Mouse (Mus musculus) hindbrain, embryonic 13.5 days (tissue): Measurements from ENCODE around the gene Ywhab. TPM values are rescaled to one million over a fixed set of nuclear protein-coding genes. Genes with fewer than 3 reads are reported as not detected.

Experiments
- ATAC-seq: fragments of 200-750 bp; cut with Nextera tagmentation; 2 replicates; pipeline ENCODE4 v1.8.0; 2017; ENCODE audit warnings: moderate TSS enrichment; ENCODE audit not compliant: low FRiP score
- H3K27ac ChIP-seq: fragments of 300-500 bp; sonication (generic); 2 replicates; pipeline ENCODE4 v1.5.1; 2015; ENCODE audit warnings: inconsistent platforms, mild to moderate bottlenecking, moderate library complexity
- H3K27me3 ChIP-seq: fragments of 300-500 bp; sonication (generic); 2 replicates; pipeline ENCODE4 v1.6.1; 2015; ENCODE audit warnings: mild to moderate bottlenecking, inconsistent platforms
- H3K36me3 ChIP-seq: fragments of 300-500 bp; sonication (generic); 2 replicates; pipeline ENCODE4 v1.6.1; 2015; ENCODE audit warnings: mild to moderate bottlenecking, inconsistent platforms
- H3K4me1 ChIP-seq: fragments of 300-500 bp; sonication (generic); replicated peaks from 2 replicates; pipeline ENCODE4 v1.6.1; 2015; ENCODE audit warnings: inconsistent platforms
- H3K4me2 ChIP-seq: fragments of 300-500 bp; sonication (generic); 2 replicates; pipeline ENCODE4 v1.6.1; 2015; ENCODE audit warnings: inconsistent platforms, mild to moderate bottlenecking, moderate library complexity
- H3K4me3 ChIP-seq: fragments of 300-500 bp; sonication (generic); 2 replicates; pipeline ENCODE4 v1.5.1; 2015; ENCODE audit warnings: mild to moderate bottlenecking, inconsistent platforms
- H3K9ac ChIP-seq: fragments of 300-500 bp; sonication (generic); 2 replicates; pipeline ENCODE4 v1.6.1; 2015; ENCODE audit warnings: mild to moderate bottlenecking, inconsistent platforms
- H3K9me3 ChIP-seq: fragments of 300-500 bp; sonication (generic); 2 replicates; pipeline ENCODE4 v1.6.1; 2016; ENCODE audit warnings: inconsistent platforms
- WGBS: fragments of 180-500 bp; shearing (Covaris S2); methylation state at CpG from one replicate; pipeline ENCODE4 v1.1.7; 2015; 5-methylcytosine and 5-hydroxymethylcytosine counted together
- polyA plus RNA-seq: library from polyadenylated mRNA; unstranded; fragments of >200 nt; fragmentation: Nextera tagmentation; extraction: Ambion mirVana; gene quantifications from 2 replicates; pipeline ENCODE4 v1.2.1, GENCODE M21; 2015

The Ywhab gene
- polyA plus RNA-seq, 1 experiment from 2014 or later = 434 TPM

- Histone ChIP-seq H3K27me3 (no peaks in the 10 kb centered on the region), H3K4me1 (no peaks in the 10 kb centered on the region), H3K4me3 (no peak overlapping the region), H3K27ac (no peak overlapping the region), H3K36me3 (peaks cover 71% of the 10 kb centered on the region), H3K9me3 (no peaks in the 10 kb centered on the region), H3K4me2 (no peak overlapping the region), H3K9ac (no peak overlapping the region)
- no peak for ATAC-seq
- 94% methylated on average over 8 of the region's 8 CpGs for WGBS
Observed at GRCm38 (mm10) chr2:164053767-164054166, 59.0 kb downstream of the Ywhab start.

GRCm38 (mm10) chr2:164054671-164055070 lies 59.9 kb downstream of the Ywhab start:
- no peak for ATAC-seq

GRCm38 (mm10) chr2:164059634-164060235 lies 65.0 kb downstream of the Ywhab start:
- whole genome bisulfite sequencing = 92% methylated on average over 8 of the region's 8 CpGs
- H3K4me2 ChIP-seq = no peak overlapping the region
- H3K4me3 ChIP-seq = no peak overlapping the region
- ATAC-seq = no peak
- no peak overlapping the region for H3K27ac ChIP-seq
- H3K36me3 ChIP-seq = peaks cover 90% of the 10 kb centered on the region
- no peak overlapping the region for H3K9ac ChIP-seq
- H3K4me1 ChIP-seq = no peaks in the 10 kb centered on the region
- no peaks in the 10 kb centered on the region for H3K9me3 ChIP-seq
- no peaks in the 10 kb centered on the region for H3K27me3 ChIP-seq

More at GRCm38 (mm10) chr2:164054671-164055070, 59.9 kb downstream of the Ywhab start:
- H3K4me3 ChIP-seq = no peak overlapping the region
- 96% methylated on average over 8 of the region's 8 CpGs for WGBS
- H3K36me3 ChIP-seq = peaks cover 80% of the 10 kb centered on the region
- no peaks in the 10 kb centered on the region for H3K4me1 ChIP-seq
- H3K27me3 ChIP-seq = no peaks in the 10 kb centered on the region
- no peak overlapping the region for H3K27ac ChIP-seq
- no peak overlapping the region for H3K9ac ChIP-seq
- H3K9me3 ChIP-seq = no peaks in the 10 kb centered on the region
- H3K4me2 ChIP-seq = no peak overlapping the region

Other genes with a start within 250 kb of the Ywhab start
- 2.8 and 3.2 TPM in 2 replicates for gene Ada, start 244.7 kb upstream of the Ywhab start, polyA plus RNA-seq
- gene Ccn5, start 174.1 kb upstream of the Ywhab start, polyA plus RNA-seq = 0.13 and 0.22 TPM in 2 replicates
- not detected in 2 replicates for gene Kcnk15, start 141.3 kb upstream of the Ywhab start, polyA plus RNA-seq
- 9.7 TPM in 2 replicates for gene Rims4, start 76.3 kb upstream of the Ywhab start, polyA plus RNA-seq
- 0.44 and 2.2 TPM in 2 replicates for gene Pabpc1l, start 30.5 kb downstream of the Ywhab start, polyA plus RNA-seq
- gene Stk4, start 75.4 kb downstream of the Ywhab start, polyA plus RNA-seq = 21.1 and 24.0 TPM in 2 replicates
- gene Tomm34, start 76.2 kb downstream of the Ywhab start, polyA plus RNA-seq = 47.1 and 49.5 TPM in 2 replicates
- 0.17 and 0.41 TPM in 2 replicates for gene Kcns1, start 176.2 kb downstream of the Ywhab start, polyA plus RNA-seq
- not detected in 2 replicates for gene Wfdc5, start 187.8 kb downstream of the Ywhab start, polyA plus RNA-seq
- gene Wfdc12, start 195.6 kb downstream of the Ywhab start, polyA plus RNA-seq = not detected in 2 replicates
- gene Wfdc15a, start 205.2 kb downstream of the Ywhab start, polyA plus RNA-seq = not detected in 2 replicates
- not detected in 2 replicates for gene Wfdc15b, start 226.7 kb downstream of the Ywhab start, polyA plus RNA-seq
- gene Svs2, start 243.5 kb downstream of the Ywhab start, polyA plus RNA-seq = not detected in 2 replicates